In the genomic region with DNA sequence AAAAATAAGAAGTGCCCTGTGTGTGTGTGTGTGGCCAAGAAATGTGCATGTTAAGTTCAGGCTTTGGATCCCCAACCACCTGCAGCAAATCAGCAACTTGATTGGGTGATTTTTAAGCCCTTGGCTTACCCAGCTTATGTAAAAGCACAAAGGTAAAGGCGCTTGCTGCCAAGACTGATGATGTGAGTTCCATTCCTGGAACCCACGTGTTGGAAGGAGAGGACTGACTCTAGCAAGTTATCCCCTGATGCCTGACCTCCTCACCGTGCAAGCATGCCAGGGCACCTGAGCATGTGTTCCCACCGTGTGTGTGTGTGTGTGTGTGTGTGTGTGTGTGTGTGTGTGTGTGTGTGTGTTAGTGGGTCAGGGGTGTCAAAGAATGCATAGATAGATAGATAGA, we compare ENCODE assay signal across 20 mouse cellular contexts.
DNase-seq lines count a peak whose midpoint lies in the region; ATAC-seq lines count a peak whose summit lies in the region.
"Had no signal": no experiment of that assay in that cellular context is flagged by ENCODE, and none has a peak within 500 bp of the region (broad histone marks: within the 10 kb centered on the region; RNA-seq: fewer than 3 reads in every experiment).

No protein-coding gene starts in this region.

- ATAC-seq in heart, embryonic 14.5 days (ENCODE audit: insufficient number of reproducible peaks, insufficient read depth, low FRiP score, low read depth): no peak
- ATAC-seq in heart, embryonic 16.5 days (replicated peaks; ENCODE audit: extremely low read depth, insufficient read depth, low FRiP score): 0 out of 2 replicates have a peak, but pooled peaks have one; percentile 31
- ATAC-seq: forebrain, embryonic 15.5 days had no signal

- no peaks in the 10 kb centered on the region for H3K9me3 ChIP-seq in heart, embryonic 14.5 days (ENCODE audit: control insufficient read depth, low read length)
- H3K9me3 ChIP-seq in heart, embryonic 16.5 days (replicated peaks; ENCODE audit: control insufficient read depth, low read length): no peaks in the 10 kb centered on the region
- H3K9me3 ChIP-seq: embryonic facial prominence, embryonic 15.5 days; forebrain, embryonic 15.5 days; hindbrain, embryonic 13.5 days; limb, embryonic 13.5 days; liver, embryonic 15.5 days had no signal

- no peaks in the 10 kb centered on the region for H3K27me3 ChIP-seq in heart, embryonic 14.5 days (ENCODE audit: control insufficient read depth, insufficient read depth, low read length)
- H3K27me3 ChIP-seq in heart, embryonic 16.5 days (ENCODE audit: control insufficient read depth, insufficient read depth, low read length): no peaks in the 10 kb centered on the region
- H3K27me3 ChIP-seq: embryonic facial prominence, embryonic 15.5 days; forebrain, embryonic 15.5 days; hindbrain, embryonic 13.5 days; limb, embryonic 13.5 days; liver, embryonic 15.5 days had no signal

- no peak overlapping the region for H3K4me2 ChIP-seq in heart, embryonic 14.5 days (ENCODE audit: low read length)
- H3K4me2 ChIP-seq in heart, embryonic 16.5 days (ENCODE audit: low read depth, low read length): no peak overlapping the region
- H3K4me2 ChIP-seq: embryonic facial prominence, embryonic 15.5 days; forebrain, embryonic 15.5 days; hindbrain, embryonic 13.5 days; limb, embryonic 13.5 days; liver, embryonic 15.5 days had no signal

- H3K9ac ChIP-seq in heart, embryonic 14.5 days (ENCODE audit: low read length): 0 out of 2 replicates have a peak overlapping the region, but pooled peaks have one; percentile 27
- no peak overlapping the region for H3K9ac ChIP-seq in heart, embryonic 16.5 days (ENCODE audit: low read length)
- H3K9ac ChIP-seq: embryonic facial prominence, embryonic 15.5 days; forebrain, embryonic 15.5 days; hindbrain, embryonic 13.5 days; limb, embryonic 13.5 days; liver, embryonic 15.5 days had no signal

- no peak overlapping the region for H3K4me3 ChIP-seq in heart, embryonic 14.5 days (ENCODE audit: control insufficient read depth in 1 of 2, insufficient read depth in 1 of 2, low read depth in 1 of 2, low read length in 2 of 2)
- H3K4me3 ChIP-seq in heart, embryonic 16.5 days (ENCODE audit: low read length): no peak overlapping the region
- H3K4me3 ChIP-seq: embryonic facial prominence, embryonic 15.5 days; forebrain, embryonic 15.5 days; hindbrain, embryonic 13.5 days; limb, embryonic 13.5 days; liver, embryonic 15.5 days had no signal

- DNase-seq in heart, postnatal 14 days: no peak
- DNase-seq in kidney, adult 9 months: peak; percentile 76
- DNase-seq in kidney, postnatal 14 days: no peak
- DNase-seq in kidney, postnatal 36 days: peak; percentile 56 to 75
- DNase-seq in B cell, adult 2 months: no peak
- DNase-seq: adrenal gland, adult 2 months; cerebellum, adult 11 months; cerebellum, adult 9-11 months; gastrocnemius, postnatal 14 days; layer of hippocampus, adult 9-11 months; lung, postnatal 4 days; thymus, postnatal 36 days had no signal

- WGBS in heart, embryonic 14.5 days: 47% methylated on average over 4 of the region's 4 CpGs
- 50% methylated on average over 4 of the region's 4 CpGs for WGBS in heart, embryonic 16.5 days

- peaks cover 13 to 36% of the 10 kb centered on the region in 2 experiments for H3K4me1 ChIP-seq in heart, embryonic 14.5 days (ENCODE audit: control insufficient read depth in 2 of 2, insufficient read depth in 2 of 2, low read length in 2 of 2)
- peaks cover 25% of the 10 kb centered on the region for H3K4me1 ChIP-seq in heart, embryonic 16.5 days (ENCODE audit: control insufficient read depth, insufficient read depth, low read length)
- H3K4me1 ChIP-seq: embryonic facial prominence, embryonic 15.5 days; forebrain, embryonic 15.5 days; hindbrain, embryonic 13.5 days; limb, embryonic 13.5 days had no signal

- intact Hi-C loops in heart, postnatal 14 days (cut with DNase I): no loop called here

- peak overlapping the region; percentile 19 to 55; a peak in 3 of 4 replicates for H3K27ac ChIP-seq in heart, embryonic 14.5 days (replicated peaks in 1 of 2; ENCODE audit: control insufficient read depth in 1 of 2, insufficient read depth in 1 of 2, low read depth in 2 of 2, low read length in 2 of 2)
- H3K27ac ChIP-seq in heart, embryonic 16.5 days (ENCODE audit: low read length): peak overlapping the region; percentile 93
- H3K27ac ChIP-seq: embryonic facial prominence, embryonic 15.5 days; forebrain, embryonic 15.5 days; hindbrain, embryonic 13.5 days; kidney, postnatal 0 days; limb, embryonic 13.5 days; liver, embryonic 15.5 days had no signal

- peaks cover 41% of the 10 kb centered on the region for H3K36me3 ChIP-seq in heart, embryonic 14.5 days (ENCODE audit: control insufficient read depth, insufficient read depth, low read length)
- peaks cover 23% of the 10 kb centered on the region for H3K36me3 ChIP-seq in heart, embryonic 16.5 days (ENCODE audit: control insufficient read depth, insufficient read depth)

Comparison
In these comparisons a context has a peak if more than half of its experiments do, and no peak if none do; other contexts are left out.
1. DNase-seq: peak in kidney, adult 9 months (single experiment) and kidney, postnatal 36 days (2 of 2); none in heart, postnatal 14 days (0 of 2), kidney, postnatal 14 days (single experiment) and B cell, adult 2 months (0 of 2).